Mouse (Mus musculus) layer of hippocampus, adult 8-10 months (tissue): ENCODE results near the gene Svop. TPM values are rescaled to one million over a fixed set of nuclear protein-coding genes. Genes with fewer than 3 reads are reported as not detected.

ENCODE experiments used
- total RNA-seq, 4 experiments: library from RNA; stranded (reverse); gene quantifications; 2 replicates each; pipeline ENCODE4 v1.2.4; 2022

Gene Svop
- total RNA-seq, 4 experiments from 2014 or later: 146 to 171 (median 153) TPM

Other genes with a start within 250 kb of the Svop start
- 100 to 1,000 TPM in 1 of 4 experiments, 10 to 100 TPM in 3; 89.3 to 106 (median 94.0) TPM for gene Coro1c, start 182.8 kb downstream of the Svop start, total RNA-seq
- gene Ssh1, start 97.7 kb downstream of the Svop start, total RNA-seq: 10 to 100 TPM; 27.9 to 32.3 (median 29.3) TPM
- gene Dao, start 87.9 kb downstream of the Svop start, total RNA-seq: under 1 TPM in 1 of 4 experiments, not detected in 3; 0.31 TPM
- gene Usp30, start 26.1 kb downstream of the Svop start, total RNA-seq: 10 to 100 TPM; 39.5 to 52.3 (median 45.2) TPM
- 1 to 10 TPM; 3.8 to 6.5 (median 5.5) TPM for gene Alkbh2, start 36.6 kb upstream of the Svop start, total RNA-seq
- 1 to 10 TPM; 1.7 to 2.3 (median 1.9) TPM for gene Ung, start 38.8 kb upstream of the Svop start, total RNA-seq
- 1 to 10 TPM; 6.1 to 7.4 (median 6.6) TPM for gene Acacb, start 55.0 kb upstream of the Svop start, total RNA-seq
- not detected for gene Foxn4, start 182.2 kb upstream of the Svop start, total RNA-seq
- gene Myo1h, start 197.6 kb upstream of the Svop start, total RNA-seq: 1 to 10 TPM; 2.3 to 5.7 (median 4.3) TPM